Mouse (Mus musculus) kidney, adult 2 months (tissue): Measurements from ENCODE around the gene Dzank1.

Experiments used
- CTCF ChIP-seq: fragments of 200-500 bp; conservative IDR thresholded peaks from 2 replicates; pipeline ENCODE4 v1.5.1; 2011; ENCODE audit warnings: low read depth, mild to moderate bottlenecking, control low read depth, low read length, moderate library complexity, mixed read lengths; ENCODE audit not compliant: insufficient read depth, insufficient read length
- POLR2A ChIP-seq: fragments of 200-500 bp; IDR thresholded peaks from one replicate; pipeline ENCODE4 v1.6.1; 2011; ENCODE audit warnings: low read depth, low read length, control low read depth

DNA sequence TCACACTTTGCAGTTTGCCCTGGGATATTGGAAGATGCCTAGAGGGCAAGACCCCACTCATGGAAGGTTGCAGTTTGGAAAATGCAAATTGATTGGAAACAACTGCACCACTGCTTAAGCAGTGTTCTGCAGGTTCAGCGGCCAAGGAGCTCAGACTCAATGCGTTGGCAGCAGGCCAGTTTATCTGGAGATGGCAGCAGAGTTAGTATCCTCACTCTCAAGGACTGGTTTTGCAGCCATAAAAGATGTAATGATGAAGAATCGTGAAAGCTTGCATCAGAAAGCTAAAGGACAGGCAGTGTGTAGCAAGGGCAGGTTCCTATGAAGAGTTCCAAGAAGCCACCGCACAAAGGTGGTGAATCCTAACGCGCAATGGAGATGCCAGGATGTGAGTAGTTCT is 25.1 kb downstream of the Dzank1 start:
- TF ChIP-seq CTCF (no peak), POLR2A (no peak)
